Mouse (Mus musculus) heart, embryonic 12.5 days (tissue): ENCODE measurements at regions not wholly inside any gene's neighbourhood (a gene's known extent, or its start where the extent isn't known, plus 50 kb on each side); places are given as distances from the start of the nearest gene placed in this dataset.

Experiments used
- ATAC-seq: fragments of 200-750 bp; cut with Nextera tagmentation; 2 replicates; pipeline ENCODE4 v1.8.0; 2017; ENCODE audit warnings: moderate TSS enrichment, moderate library complexity; ENCODE audit not compliant: insufficient number of reproducible peaks, low FRiP score
- H3K27ac ChIP-seq: fragments of 300-500 bp; sonication (generic); 2 replicates; pipeline ENCODE4 v1.5.1; 2016; ENCODE audit warnings: mild to moderate bottlenecking, moderate library complexity; ENCODE audit not compliant: poor library complexity, severe bottlenecking
- H3K27me3 ChIP-seq: fragments of 300-500 bp; sonication (generic); replicated peaks from 2 replicates; pipeline ENCODE4 v1.6.1; 2016; ENCODE audit warnings: mild to moderate bottlenecking, moderate library complexity
- H3K36me3 ChIP-seq: fragments of 300-500 bp; sonication (generic); 2 replicates; pipeline ENCODE4 v1.6.1; 2016; ENCODE audit warnings: mild to moderate bottlenecking, moderate library complexity
- H3K4me1 ChIP-seq: fragments of 300-500 bp; sonication (generic); replicated peaks from 2 replicates; pipeline ENCODE4 v1.6.1; 2016; ENCODE audit warnings: mild to moderate bottlenecking
- H3K4me2 ChIP-seq: fragments of 300-500 bp; sonication (generic); 2 replicates; pipeline ENCODE4 v1.6.1; 2016; ENCODE audit warnings: mild to moderate bottlenecking, moderate library complexity
- H3K4me3 ChIP-seq: fragments of 300-500 bp; sonication (generic); 2 replicates; pipeline ENCODE4 v1.5.1; 2016; ENCODE audit warnings: mild to moderate bottlenecking
- H3K9ac ChIP-seq: fragments of 300-500 bp; sonication (generic); 2 replicates; pipeline ENCODE4 v1.6.1; 2016; ENCODE audit warnings: mild to moderate bottlenecking, moderate library complexity
- H3K9me3 ChIP-seq: fragments of 300-500 bp; sonication (generic); replicated peaks from 2 replicates; pipeline ENCODE4 v1.6.1; 2016; ENCODE audit warnings: mild to moderate bottlenecking, moderate library complexity
- WGBS: fragments of 180-500 bp; shearing (Covaris S2); methylation state at CpG from one replicate; pipeline ENCODE4 v1.1.7; 2016; 5-methylcytosine and 5-hydroxymethylcytosine counted together

- Histone ChIP-seq H3K4me1 (no peaks in the 10 kb centered on the region), H3K9me3 (peaks cover 10% of the 10 kb centered on the region), H3K27ac (no peak overlapping the region), H3K4me2 (no peak overlapping the region), H3K4me3 (no peak overlapping the region), H3K36me3 (no peaks in the 10 kb centered on the region), H3K27me3 (no peaks in the 10 kb centered on the region), H3K9ac (no peak overlapping the region)
- 86% methylated on average over 6 of the region's 6 CpGs for WGBS
- no peak for ATAC-seq
Measured at GRCm38 (mm10) chr9:30662456-30662855, 235.5 kb downstream of the Snx19 start.

GRCm38 (mm10) chr9:30653961-30654360 lies 227.1 kb downstream of the Snx19 start:
- no peaks in the 10 kb centered on the region for H3K36me3 ChIP-seq
- no peak for ATAC-seq
- WGBS, result 83% methylated on average over 5 of the region's 5 CpGs
- H3K27ac ChIP-seq, result no peak overlapping the region
- H3K4me3 ChIP-seq, result no peak overlapping the region
- no peak overlapping the region for H3K9ac ChIP-seq
- no peaks in the 10 kb centered on the region for H3K4me1 ChIP-seq
- no peaks in the 10 kb centered on the region for H3K27me3 ChIP-seq
- H3K9me3 ChIP-seq, result no peaks in the 10 kb centered on the region
- H3K4me2 ChIP-seq, result no peak overlapping the region

- H3K9me3 ChIP-seq, result no peaks in the 10 kb centered on the region
- no peak overlapping the region for H3K9ac ChIP-seq
- 83% methylated on average over 3 of the region's 3 CpGs for WGBS
- H3K4me1 ChIP-seq, result no peaks in the 10 kb centered on the region
- no peak overlapping the region for H3K4me2 ChIP-seq
- H3K27me3 ChIP-seq, result no peaks in the 10 kb centered on the region
- H3K27ac ChIP-seq, result no peak overlapping the region
- H3K36me3 ChIP-seq, result no peaks in the 10 kb centered on the region
- H3K4me3 ChIP-seq, result no peak overlapping the region
- no peak for ATAC-seq
Measured at GRCm38 (mm10) chr9:30653210-30653609, 226.3 kb downstream of the Snx19 start.

- Histone ChIP-seq H3K36me3 (no peaks in the 10 kb centered on the region), H3K27ac (no peak overlapping the region), H3K4me3 (no peak overlapping the region), H3K9ac (no peak overlapping the region), H3K27me3 (no peaks in the 10 kb centered on the region), H3K4me1 (no peaks in the 10 kb centered on the region), H3K4me2 (no peak overlapping the region), H3K9me3 (no peaks in the 10 kb centered on the region)
- 68% methylated on average over 13 of the region's 13 CpGs for WGBS
- ATAC-seq, result peak; percentile 15; the same call in 1 of the 2 replicates
Measured at GRCm38 (mm10) chr9:30649392-30650054, 222.6 kb downstream of the Snx19 start.

- H3K27ac ChIP-seq, result no peak overlapping the region
- H3K9me3 ChIP-seq, result no peaks in the 10 kb centered on the region
- H3K4me2 ChIP-seq, result no peak overlapping the region
- 0 out of 2 replicates have a peak, but pooled peaks cover 13% of the 10 kb centered on the region for H3K4me1 ChIP-seq
- H3K9ac ChIP-seq, result no peak overlapping the region
- no peaks in the 10 kb centered on the region for H3K27me3 ChIP-seq
- ATAC-seq, result no peak
- 42% methylated on average over 10 of the region's 10 CpGs for WGBS
- H3K36me3 ChIP-seq, result no peaks in the 10 kb centered on the region
- no peak overlapping the region for H3K4me3 ChIP-seq
Measured at GRCm38 (mm10) chr9:30633741-30634470, 207.0 kb downstream of the Snx19 start.

- no peak overlapping the region for H3K27ac ChIP-seq
- peak; percentile 39; the same call in 1 of the 2 replicates for ATAC-seq
- H3K4me3 ChIP-seq, result no peak overlapping the region
- no peaks in the 10 kb centered on the region for H3K9me3 ChIP-seq
- 0 out of 2 replicates have a peak, but pooled peaks cover 13% of the 10 kb centered on the region for H3K4me1 ChIP-seq
- no peak overlapping the region for H3K4me2 ChIP-seq
- H3K27me3 ChIP-seq, result no peaks in the 10 kb centered on the region
- 51% methylated on average over 6 of the region's 6 CpGs for WGBS
- no peak overlapping the region for H3K9ac ChIP-seq
- no peaks in the 10 kb centered on the region for H3K36me3 ChIP-seq
Measured at GRCm38 (mm10) chr9:30632164-30633146, 205.5 kb downstream of the Snx19 start.

GRCm38 (mm10) chr9:30625635-30626034 lies 198.7 kb downstream of the Snx19 start:
- WGBS, result 75% methylated on average over 8 of the region's 8 CpGs
- Histone ChIP-seq H3K9me3 (no peaks in the 10 kb centered on the region), H3K36me3 (no peaks in the 10 kb centered on the region), H3K9ac (no peak overlapping the region), H3K27ac (no peak overlapping the region), H3K4me3 (no peak overlapping the region), H3K27me3 (no peaks in the 10 kb centered on the region), H3K4me2 (no peak overlapping the region), H3K4me1 (no peaks in the 10 kb centered on the region)
- no peak for ATAC-seq

GRCm38 (mm10) chr9:30625090-30625489 lies 198.2 kb downstream of the Snx19 start:
- WGBS, result 81% methylated on average over 3 of the region's 3 CpGs
- H3K27ac ChIP-seq, result no peak overlapping the region
- no peak overlapping the region for H3K4me3 ChIP-seq
- no peaks in the 10 kb centered on the region for H3K36me3 ChIP-seq
- no peak overlapping the region for H3K9ac ChIP-seq
- H3K9me3 ChIP-seq, result no peaks in the 10 kb centered on the region
- no peak overlapping the region for H3K4me2 ChIP-seq
- no peaks in the 10 kb centered on the region for H3K27me3 ChIP-seq
- ATAC-seq, result no peak
- no peaks in the 10 kb centered on the region for H3K4me1 ChIP-seq

GRCm38 (mm10) chr9:30624481-30624880 lies 197.6 kb downstream of the Snx19 start:
- no peak overlapping the region for H3K9ac ChIP-seq
- H3K36me3 ChIP-seq, result no peaks in the 10 kb centered on the region
- ATAC-seq, result no peak
- no peak overlapping the region for H3K4me2 ChIP-seq
- 84% methylated on average over 5 of the region's 5 CpGs for WGBS
- H3K4me1 ChIP-seq, result no peaks in the 10 kb centered on the region
- H3K4me3 ChIP-seq, result no peak overlapping the region
- no peaks in the 10 kb centered on the region for H3K9me3 ChIP-seq
- no peaks in the 10 kb centered on the region for H3K27me3 ChIP-seq
- no peak overlapping the region for H3K27ac ChIP-seq

- H3K4me2 ChIP-seq, result no peak overlapping the region
- no peaks in the 10 kb centered on the region for H3K9me3 ChIP-seq
- H3K4me1 ChIP-seq, result no peaks in the 10 kb centered on the region
- no peak overlapping the region for H3K27ac ChIP-seq
- H3K9ac ChIP-seq, result no peak overlapping the region
- H3K4me3 ChIP-seq, result no peak overlapping the region
- H3K27me3 ChIP-seq, result no peaks in the 10 kb centered on the region
- ATAC-seq, result no peak
- 83% methylated on average over 2 of the region's 2 CpGs for WGBS
- H3K36me3 ChIP-seq, result no peaks in the 10 kb centered on the region
Measured at GRCm38 (mm10) chr9:30619325-30619724, 192.4 kb downstream of the Snx19 start.

- 80% methylated on average over 2 of the region's 2 CpGs for WGBS
- no peak overlapping the region for H3K4me2 ChIP-seq
- no peak overlapping the region for H3K27ac ChIP-seq
- ATAC-seq, result no peak
- H3K9me3 ChIP-seq, result no peaks in the 10 kb centered on the region
- no peak overlapping the region for H3K4me3 ChIP-seq
- no peaks in the 10 kb centered on the region for H3K36me3 ChIP-seq
- no peak overlapping the region for H3K9ac ChIP-seq
- H3K27me3 ChIP-seq, result no peaks in the 10 kb centered on the region
- peaks cover 4% of the 10 kb centered on the region; the same call in 1 of the 2 replicates for H3K4me1 ChIP-seq
Measured at GRCm38 (mm10) chr9:30618181-30618580, 191.3 kb downstream of the Snx19 start.
